Mouse (Mus musculus): Measurements from ENCODE around the gene 2210407C18Rik. TPM values are rescaled to one million over a fixed set of nuclear protein-coding genes. Genes with fewer than 3 reads are reported as not detected.

2210407C18Rik gene
- total and polyA plus RNA-seq, 3 experiments = not detected

DNA sequence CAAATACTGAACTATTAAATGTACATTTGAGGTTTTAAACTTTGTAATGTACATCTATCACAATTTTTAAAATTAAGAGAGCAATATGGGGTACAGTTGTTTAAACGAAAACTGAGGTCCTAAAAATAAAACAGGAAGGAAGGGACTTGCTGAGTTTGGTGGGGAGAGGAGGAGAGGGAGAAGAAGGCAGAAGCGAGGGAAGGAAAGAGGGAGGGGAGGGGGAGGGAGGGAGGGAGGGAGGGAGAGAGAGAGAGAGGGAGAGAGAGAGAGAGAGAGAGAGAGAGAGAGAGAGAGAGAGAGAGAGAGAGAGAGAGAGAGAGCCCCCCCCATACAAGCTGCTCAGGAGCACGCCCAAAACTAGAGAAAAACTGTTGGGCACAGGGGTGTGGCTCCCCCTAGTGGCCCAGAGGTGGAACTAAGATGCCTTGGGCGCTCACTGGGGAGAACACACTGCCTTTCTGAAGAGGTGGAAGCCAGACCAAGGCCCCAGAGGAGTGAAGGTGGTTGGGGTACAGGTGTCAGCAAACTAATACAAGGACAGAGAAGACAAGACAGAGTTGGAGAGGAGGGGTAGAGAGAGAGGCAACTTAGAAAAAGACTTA is 20.6 kb upstream of the 2210407C18Rik start:
- H3K79me2 ChIP-seq (ENCODE audit: control insufficient read depth, insufficient read depth, low read length, poor library complexity) = no peaks in the 10 kb centered on the region; the same call in 1 of the 2 replicates
- peak; percentile 89 for DNase-seq (ENCODE audit: low read depth, low spot score)
- no peaks in the 10 kb centered on the region for H3K9me3 ChIP-seq (replicated peaks; ENCODE audit: insufficient read depth, low read length)
- peak overlapping the region; percentile 19 for H3K9ac ChIP-seq (ENCODE audit: control insufficient read depth, low read depth, low read length, poor library complexity, severe bottlenecking)
- TF ChIP-seq JUND (IDR thresholded peaks at IDR 0.05; ENCODE audit: low read depth, low read length) (peak; percentile 96), CTCF (IDR thresholded peaks at IDR 0.05 in 2 of 3, conservative IDR thresholded peaks at IDR 0.05 in 1 of 3; ENCODE audit: control insufficient read depth in 1 of 3, insufficient read depth in 1 of 3, low read depth in 2 of 3, low read length in 3 of 3, poor library complexity in 1 of 3, severe bottlenecking in 1 of 3) (peak; percentile 37 to 55 (median 48); a peak in 5 of 6 replicates), MAFK (IDR thresholded peaks at IDR 0.05; ENCODE audit: borderline replicate concordance, low read depth, low read length) (no peak), RAD21 (IDR thresholded peaks at IDR 0.05; ENCODE audit: low read depth, low read length) (peak; percentile 29), EP300 (IDR thresholded peaks at IDR 0.05; ENCODE audit: low read depth in 1 of 2, low read length in 2 of 2) (no peak), USF1 (IDR thresholded peaks at IDR 0.05; ENCODE audit: low read depth, low read length) (no peak)
- H3K4me1 ChIP-seq (ENCODE audit: control insufficient read depth in 1 of 2, insufficient read depth in 2 of 2, low read length in 2 of 2) = peaks cover 2 to 9% of the 10 kb centered on the region in 2 experiments; a peak in 3 of 4 replicates
- peak overlapping the region in 1 of 2 experiments; percentile 36; a peak in 2 of 4 replicates for H3K4me3 ChIP-seq (ENCODE audit: control insufficient read depth in 1 of 2, insufficient read depth in 1 of 2, low read depth in 2 of 2, low read length in 2 of 2)
- peaks cover 0 to 8% of the 10 kb centered on the region in 2 experiments; a peak in 2 of 4 replicates for H3K36me3 ChIP-seq (ENCODE audit: control insufficient read depth in 1 of 2, insufficient read depth in 2 of 2, low read length in 2 of 2)
- H3K27ac ChIP-seq (ENCODE audit: control insufficient read depth, low read depth, low read length) = no peak overlapping the region
- H3K27me3 ChIP-seq (ENCODE audit: control insufficient read depth in 1 of 2, insufficient read depth in 2 of 2, low read length in 2 of 2) = no peaks in the 10 kb centered on the region; a peak in 1 of 4 replicates

DNA sequence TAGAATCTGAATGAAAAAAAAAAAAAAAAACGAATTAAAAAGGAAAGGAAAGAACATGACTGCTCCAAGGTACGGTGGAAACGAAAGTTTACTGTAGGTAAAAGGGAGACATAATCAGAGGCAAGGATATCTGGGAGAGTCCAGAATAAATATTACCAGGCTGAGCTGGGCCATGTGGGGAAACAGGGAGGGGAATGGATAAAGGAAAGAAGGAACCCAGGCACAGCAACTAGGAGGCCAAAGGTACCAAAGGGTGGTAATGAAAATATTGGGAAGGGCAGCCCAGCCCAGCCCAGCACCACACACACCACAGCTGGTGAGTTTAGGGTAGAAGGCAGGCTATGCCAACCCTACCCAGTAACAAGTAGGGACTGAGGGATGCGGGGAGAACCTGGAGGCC is 19.0 kb upstream of the 2210407C18Rik start:
- Histone ChIP-seq H3K79me2 (ENCODE audit: control insufficient read depth, insufficient read depth, low read length, poor library complexity) (no peaks in the 10 kb centered on the region), H3K4me1 (ENCODE audit: control insufficient read depth in 1 of 2, insufficient read depth in 2 of 2, low read length in 2 of 2) (peaks cover 2 to 7% of the 10 kb centered on the region in 2 experiments; a peak in 3 of 4 replicates), H3K27me3 (ENCODE audit: control insufficient read depth in 1 of 2, insufficient read depth in 2 of 2, low read length in 2 of 2) (peaks cover 0 to 6% of the 10 kb centered on the region in 2 experiments; a peak in 1 of 4 replicates), H3K36me3 (ENCODE audit: control insufficient read depth in 1 of 2, insufficient read depth in 2 of 2, low read length in 2 of 2) (peaks cover 0 to 7% of the 10 kb centered on the region in 2 experiments; a peak in 2 of 4 replicates), H3K9me3 (replicated peaks; ENCODE audit: insufficient read depth, low read length) (no peaks in the 10 kb centered on the region), H3K9ac (ENCODE audit: control insufficient read depth, low read depth, low read length, poor library complexity, severe bottlenecking) (no peak overlapping the region), H3K27ac (ENCODE audit: control insufficient read depth, low read depth, low read length) (no peak overlapping the region), H3K4me3 (ENCODE audit: control insufficient read depth in 1 of 2, insufficient read depth in 1 of 2, low read depth in 2 of 2, low read length in 2 of 2) (no peak overlapping the region; a peak in 1 of 4 replicates)
- no peak for TF ChIP-seq USF2 (IDR thresholded peaks at IDR 0.05; ENCODE audit: borderline replicate concordance in 1 of 2, insufficient read depth in 1 of 2, low read depth in 1 of 2, low read length in 2 of 2)
- TF ChIP-seq KAT2A (conservative IDR thresholded peaks at IDR 0.05; ENCODE audit: low read depth, low read length) = no peak
- TF ChIP-seq ZC3H11A (IDR thresholded peaks at IDR 0.05; ENCODE audit: low read depth, low read length) = no peak
- no peak for TF ChIP-seq GATA1 (IDR thresholded peaks at IDR 0.05; ENCODE audit: low read depth, low read length)
- no peak for DNase-seq (ENCODE audit: low read depth, low spot score)

DNA sequence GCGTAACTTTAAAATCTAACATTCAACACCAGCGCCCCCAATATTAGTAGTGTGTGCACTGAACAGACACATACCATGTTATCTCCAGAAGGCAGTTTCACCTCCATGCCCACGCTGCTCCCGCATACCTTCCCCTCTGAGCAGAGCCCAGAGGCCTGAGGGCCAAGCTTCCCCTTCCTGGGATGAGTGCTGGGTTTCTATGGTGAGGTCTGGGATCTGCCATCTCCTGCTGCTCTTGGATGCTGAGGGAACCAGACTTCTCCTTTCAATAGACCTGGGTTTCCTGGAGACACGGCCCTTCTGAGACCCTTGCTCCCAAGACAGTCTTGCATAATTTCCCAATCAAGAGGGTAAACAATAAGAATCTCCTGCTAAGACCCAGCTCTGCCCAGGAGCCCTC is 14.5 kb upstream of the 2210407C18Rik start, which contains the start of gene Olfr323:
Olfr323 (minus strand) TSS at position 101 of the 400 bp plus-strand sequence.
- no peaks in the 10 kb centered on the region for H3K9me3 ChIP-seq (replicated peaks; ENCODE audit: insufficient read depth, low read length)
- no peak within 1 kb of the TSS for H3K27ac ChIP-seq (ENCODE audit: control insufficient read depth, low read depth, low read length)
- peaks cover 6 to 15% of the 10 kb centered on the region in 2 experiments for H3K27me3 ChIP-seq (ENCODE audit: control insufficient read depth in 1 of 2, insufficient read depth in 2 of 2, low read length in 2 of 2)
- TF ChIP-seq NRF1 (IDR thresholded peaks at IDR 0.05; ENCODE audit: insufficient read depth, low read depth, low read length, poor library complexity, severe bottlenecking) = no peak
- no peak for TF ChIP-seq POLR2AphosphoS2 (IDR thresholded peaks at IDR 0.05; ENCODE audit: low read length)
- no peak for TF ChIP-seq BHLHE40 (IDR thresholded peaks at IDR 0.05; ENCODE audit: borderline replicate concordance, low read depth, low read length)
- no peak for TF ChIP-seq RCOR1 (IDR thresholded peaks at IDR 0.05; ENCODE audit: low read depth, low read length)
- TF ChIP-seq SIN3A (IDR thresholded peaks at IDR 0.05; ENCODE audit: low read length) = no peak
- TF ChIP-seq ETS1 (IDR thresholded peaks at IDR 0.05; ENCODE audit: low read depth, low read length) = no peak
- no peak for TF ChIP-seq ZKSCAN1 (IDR thresholded peaks at IDR 0.05; ENCODE audit: low read depth, low read length)
- TF ChIP-seq POLR2AphosphoS5 (IDR thresholded peaks at IDR 0.05; ENCODE audit: borderline replicate concordance, low read depth, low read length) = no peak
- TF ChIP-seq USF1 (IDR thresholded peaks at IDR 0.05; ENCODE audit: low read depth, low read length) = no peak
- TF ChIP-seq CHD2 (IDR thresholded peaks at IDR 0.05; ENCODE audit: low read length) = no peak
- no peak within 1 kb of the TSS for H3K9ac ChIP-seq (ENCODE audit: control insufficient read depth, low read depth, low read length, poor library complexity, severe bottlenecking)
- no peak for DNase-seq (ENCODE audit: low read depth, low spot score)
- H3K79me2 ChIP-seq (ENCODE audit: control insufficient read depth, insufficient read depth, low read length, poor library complexity) = no peaks in the 10 kb centered on the region
- H3K36me3 ChIP-seq (ENCODE audit: control insufficient read depth in 1 of 2, insufficient read depth in 2 of 2, low read length in 2 of 2) = no peaks in the 10 kb centered on the region
- H3K4me1 ChIP-seq (ENCODE audit: control insufficient read depth in 1 of 2, insufficient read depth in 2 of 2, low read length in 2 of 2) = no peaks in the 10 kb centered on the region
- H3K4me3 ChIP-seq (ENCODE audit: control insufficient read depth in 1 of 2, insufficient read depth in 1 of 2, low read depth in 2 of 2, low read length in 2 of 2) = no peak within 1 kb of the TSS

Data from MEL (cell line).